Comparison of ENCODE assay signal across 8 mouse cellular contexts in genomic region chr5:114567075-114567517, GRCm38 (mm10). TPM values are rescaled to one million over a fixed set of nuclear protein-coding genes. Genes with fewer than 3 reads are reported as not detected.
DNase-seq lines count a peak whose midpoint lies in the region; ATAC-seq and TF ChIP-seq lines count a peak whose summit lies in the region.

No protein-coding gene starts in this region.

- DNase-seq in NIH3T3 (ENCODE audit: low read depth): peak; percentile 92
- peak; percentile 98 for DNase-seq in cerebellum, adult 9-11 months
- DNase-seq in frontal cortex, postnatal 14 days (ENCODE audit: low spot score in 2 of 2): peak; percentile 91 to 93
- DNase-seq in layer of hippocampus, postnatal 10 days (ENCODE audit: low spot score in 2 of 2): peak; percentile 95 to 96
- peak; percentile 97 for DNase-seq in lung, postnatal 0 days (ENCODE audit: low spot score)
- DNase-seq in ovary, postnatal 14 days (ENCODE audit: low spot score): peak; percentile 94
- DNase-seq in thymus, postnatal 10 days (ENCODE audit: low spot score in 2 of 2): peak; percentile 90 to 93

- peaks cover 45% of the 10 kb centered on the region for H3K4me1 ChIP-seq in hindbrain, embryonic 12.5 days
- peaks cover 9% of the 10 kb centered on the region; the same call in 1 of the 2 replicates for H3K4me1 ChIP-seq in lung, postnatal 0 days (ENCODE audit: insufficient read depth, low read depth, low read length)

- no peak for TF ChIP-seq EP300 in lung, postnatal 0 days (IDR thresholded peaks at IDR 0.05)

- H3K27ac ChIP-seq in hindbrain, embryonic 12.5 days: peak overlapping the region; percentile 93
- H3K27ac ChIP-seq in lung, postnatal 0 days (ENCODE audit: low read length): peak overlapping the region; percentile 54

- H3K4me2 ChIP-seq in hindbrain, embryonic 12.5 days (replicated peaks): peak overlapping the region; percentile 84
- H3K4me2 ChIP-seq in lung, postnatal 0 days (replicated peaks; ENCODE audit: low read depth, low read length): peak overlapping the region; percentile 99

- peaks cover 12% of the 10 kb centered on the region for H3K27me3 ChIP-seq in hindbrain, embryonic 12.5 days
- peaks cover 5% of the 10 kb centered on the region for H3K27me3 ChIP-seq in lung, postnatal 0 days (replicated peaks; ENCODE audit: insufficient read depth, low read length)

- H3K4me3 ChIP-seq in hindbrain, embryonic 12.5 days: peak overlapping the region; percentile 79
- peak overlapping the region; percentile 73 for H3K4me3 ChIP-seq in lung, postnatal 0 days (ENCODE audit: low read depth, low read length)

- peak overlapping the region; percentile 69 for H3K9ac ChIP-seq in hindbrain, embryonic 12.5 days
- no peak overlapping the region for H3K9ac ChIP-seq in lung, postnatal 0 days (replicated peaks; ENCODE audit: low read depth)

- peak; percentile 22; the same call in 1 of the 2 replicates for TF ChIP-seq CTCF in lung, postnatal 0 days (IDR thresholded peaks at IDR 0.05)

- ATAC-seq in hindbrain, embryonic 12.5 days (ENCODE audit: low FRiP score): peak; percentile 88
- ATAC-seq in lung, postnatal 0 days: peak; percentile 90

- H3K36me3 ChIP-seq in hindbrain, embryonic 12.5 days: no peaks in the 10 kb centered on the region
- no peaks in the 10 kb centered on the region for H3K36me3 ChIP-seq in lung, postnatal 0 days (ENCODE audit: insufficient read depth, low read length)

- WGBS in hindbrain, embryonic 12.5 days: under 1% methylated on average over 48 of the region's 52 CpGs
- 1% methylated on average over 50 of the region's 52 CpGs for WGBS in lung, postnatal 0 days

- H3K9me3 ChIP-seq in hindbrain, embryonic 12.5 days (replicated peaks): peaks cover 5% of the 10 kb centered on the region
- 0 out of 2 replicates have a peak, but pooled peaks cover 2% of the 10 kb centered on the region for H3K9me3 ChIP-seq in lung, postnatal 0 days (ENCODE audit: low read length)

RNA-seq across cellular contexts. Expression of gene Fam222a, which starts 0.7 kb away (rescaled TPM):
- polyA plus RNA-seq in hindbrain, embryonic 12.5 days (2016; fragmentation: Nextera tagmentation; extraction: Ambion mirVana): 9.4 and 9.9 TPM in 2 replicates
- 1 to 10 TPM; 5.0 to 5.7 TPM for total RNA-seq in layer of hippocampus, postnatal 10 days (2021)
- polyA plus RNA-seq in lung, postnatal 0 days (2015; fragmentation: Nextera tagmentation; extraction: Ambion mirVana): 1.9 and 2.3 TPM in 2 replicates

Comparison
In these comparisons a context has a peak if more than half of its experiments do, and no peak if none do; other contexts are left out.
1. Peak in every context shown above with its lines: DNase-seq, ATAC-seq, H3K4me3 ChIP-seq and H3K27ac ChIP-seq.